Mouse (Mus musculus) neural tube, embryonic 11.5 days (tissue): ENCODE data around the gene Txnl4b. TPM values are rescaled to one million over a fixed set of nuclear protein-coding genes. Genes with fewer than 3 reads are reported as not detected.

Experiments used
- ATAC-seq: fragments of 200-750 bp; cut with Nextera tagmentation; 2 replicates; pipeline ENCODE4 v1.8.0; 2017; ENCODE audit warnings: moderate number of reproducible peaks, mild to moderate bottlenecking, moderate TSS enrichment, moderate library complexity; ENCODE audit not compliant: insufficient read depth, low FRiP score, low TSS enrichment
- DNase-seq: peaks from one replicate; pipeline ENCODE4 v3.0.0-alpha.2; 2015; ENCODE audit warnings: low spot score
- H3K27ac ChIP-seq: fragments of 300-500 bp; sonication (generic); 2 replicates; pipeline ENCODE4 v1.5.1; 2014; ENCODE audit warnings: low read depth, mild to moderate bottlenecking, low read length
- H3K27me3 ChIP-seq: fragments of 300-500 bp; sonication (generic); 2 replicates; pipeline ENCODE4 v1.6.1; 2014; ENCODE audit warnings: mild to moderate bottlenecking, low read length, mixed read lengths; ENCODE audit not compliant: control insufficient read depth, insufficient read depth
- H3K36me3 ChIP-seq: fragments of 300-500 bp; sonication (generic); 2 replicates; pipeline ENCODE4 v1.6.1; 2014; ENCODE audit warnings: mild to moderate bottlenecking, low read length, moderate library complexity, mixed read lengths; ENCODE audit not compliant: control insufficient read depth, insufficient read depth
- H3K4me1 ChIP-seq: fragments of 300-500 bp; sonication (generic); 2 replicates; pipeline ENCODE4 v1.6.1; 2014; ENCODE audit warnings: low read length, mixed read lengths; ENCODE audit not compliant: control insufficient read depth, insufficient read depth
- H3K4me2 ChIP-seq: fragments of 300-500 bp; sonication (generic); 2 replicates; pipeline ENCODE4 v1.6.1; 2014; ENCODE audit warnings: low read depth, mild to moderate bottlenecking, moderate library complexity
- H3K4me3 ChIP-seq: fragments of 300-500 bp; sonication (generic); 2 replicates; pipeline ENCODE4 v1.5.1; 2014; ENCODE audit warnings: low read depth, low read length
- H3K9ac ChIP-seq: fragments of 300-500 bp; sonication (generic); 2 replicates; pipeline ENCODE4 v1.6.1; 2014; ENCODE audit warnings: mild to moderate bottlenecking, low read length
- H3K9me3 ChIP-seq: fragments of 300-500 bp; sonication (generic); 2 replicates; pipeline ENCODE4 v1.6.1; 2016; ENCODE audit warnings: low read length; ENCODE audit not compliant: control insufficient read depth
- WGBS: fragments of 180-500 bp; shearing (Covaris S2); extraction: QIAGEN DNeasy Blood & Tissue Kit; methylation state at CpG from one replicate; pipeline ENCODE4 v1.1.7; 2014; 5-methylcytosine and 5-hydroxymethylcytosine counted together
- polyA plus RNA-seq: library from polyadenylated mRNA; unstranded; fragments of >200 nt; fragmentation: Nextera tagmentation; extraction: Ambion mirVana; gene quantifications from 2 replicates; pipeline ENCODE4 v1.2.1, GENCODE M21; 2014

The Txnl4b gene
- polyA plus RNA-seq, 1 experiment from 2014 or later, result 32.2 TPM

DNA sequence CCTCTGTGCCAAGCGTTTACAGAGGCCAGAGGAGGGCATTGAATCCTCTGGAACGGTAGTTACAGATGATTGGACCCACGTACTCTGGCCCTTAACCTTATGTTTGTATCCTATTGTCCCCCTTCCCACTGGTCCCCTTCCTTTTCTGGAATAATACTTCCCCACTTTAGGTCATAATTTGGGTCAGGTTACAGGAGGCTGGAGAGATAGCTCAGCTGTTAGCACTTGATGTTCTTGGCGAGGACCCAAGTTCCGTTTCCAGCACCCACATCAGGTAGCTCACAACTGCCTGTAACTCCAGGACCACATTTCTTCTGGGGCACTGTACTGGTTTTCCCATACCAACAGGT, 43.4 kb downstream of the Txnl4b start:
- no peak for DNase-seq

DNA sequence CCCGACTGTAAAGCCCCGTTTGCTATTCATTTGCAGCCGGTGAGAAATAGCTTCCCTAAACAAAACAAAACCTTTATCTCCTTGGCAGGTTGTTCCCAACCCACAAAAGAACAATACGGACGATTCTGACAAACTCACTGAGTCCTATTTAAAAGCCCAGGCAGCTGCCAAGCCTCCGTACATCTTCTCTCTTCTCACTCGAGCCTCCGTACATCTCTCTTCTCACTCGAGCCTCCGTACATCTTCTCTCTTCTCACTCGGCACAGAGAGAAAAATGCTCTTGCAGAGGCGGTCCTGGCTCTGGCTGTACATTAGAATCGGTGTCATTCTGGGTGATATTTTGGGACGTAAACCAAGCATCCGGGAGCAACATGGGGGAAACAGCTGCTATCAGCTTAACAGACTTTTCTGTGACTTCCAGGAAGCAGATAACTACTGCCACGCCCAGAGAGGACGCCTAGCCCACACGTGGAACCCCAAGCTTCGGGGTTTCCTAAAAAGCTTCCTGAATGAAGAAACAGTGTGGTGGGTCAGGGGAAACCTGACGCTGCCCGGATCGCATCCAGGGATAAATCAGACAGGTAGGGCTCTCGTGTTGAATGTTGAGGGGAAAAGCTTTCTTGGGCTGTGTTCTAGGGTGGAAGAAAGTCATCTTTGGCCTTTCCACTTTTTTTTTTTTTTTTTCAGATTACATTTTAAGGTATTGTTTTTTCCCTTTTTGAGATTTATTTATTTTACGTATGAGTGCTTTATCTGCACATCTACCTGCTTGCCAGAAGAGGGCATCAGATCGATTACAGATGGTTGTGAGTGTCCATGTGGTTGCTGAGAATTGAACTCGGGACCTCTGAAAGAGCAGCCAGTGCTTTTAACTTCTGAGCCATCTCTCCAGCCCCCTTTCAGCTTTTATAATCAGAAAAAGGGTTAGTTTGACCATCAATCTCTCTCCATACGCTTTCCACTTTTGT, 48.8 kb downstream of the Txnl4b start, which contains the start of gene Pkd1l3:
Gene Pkd1l3 (plus strand): TSS at position 275 of the 968 bp plus-strand sequence.
- ATAC-seq (no peak), DNase-seq (no peak)
- Histone ChIP-seq H3K4me3 (no peak within 1 kb of the TSS), H3K4me2 (no peak within 1 kb of the TSS), H3K27me3 (no peaks in the 10 kb centered on the region), H3K9ac (no peak within 1 kb of the TSS), H3K36me3 (no peaks in the 10 kb centered on the region), H3K4me1 (no peaks in the 10 kb centered on the region), H3K9me3 (no peaks in the 10 kb centered on the region), H3K27ac (no peak within 1 kb of the TSS)
- WGBS, result 63% methylated on average over 27 of the region's 27 CpGs

More for the DNA sequence above, 43.4 kb downstream of the Txnl4b start:
- H3K36me3 ChIP-seq, result no peaks in the 10 kb centered on the region
- H3K9me3 ChIP-seq, result no peaks in the 10 kb centered on the region
- H3K27ac ChIP-seq, result peak overlapping the region; percentile 84
- WGBS, result 24% methylated on average over 5 of the region's 5 CpGs
- H3K4me1 ChIP-seq, result peaks cover 8% of the 10 kb centered on the region; the same call in 1 of the 2 replicates
- ATAC-seq, result no peak
- peak overlapping the region; percentile 36 for H3K4me3 ChIP-seq
- peak overlapping the region; percentile 50 for H3K4me2 ChIP-seq
- H3K27me3 ChIP-seq, result no peaks in the 10 kb centered on the region
- H3K9ac ChIP-seq, result peak overlapping the region; percentile 57

DNA sequence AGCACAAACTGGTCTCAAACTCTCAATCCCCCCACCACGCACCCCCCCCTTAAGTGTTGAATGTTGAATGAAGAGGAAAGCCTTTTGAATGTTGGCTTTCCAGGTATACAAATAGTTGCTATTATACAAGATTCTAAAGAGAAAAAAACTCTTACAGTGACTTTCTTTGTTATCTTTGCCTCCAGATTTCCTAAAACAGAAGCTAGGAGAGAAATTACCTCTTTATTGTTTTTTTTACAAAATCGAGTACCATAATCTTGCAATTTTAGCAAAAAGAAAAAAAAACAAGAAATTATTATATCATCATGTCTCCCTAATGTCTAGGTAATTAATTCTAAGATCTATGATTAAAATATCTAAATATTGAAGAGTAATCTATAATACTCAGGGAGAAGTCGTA, 49.9 kb downstream of the Txnl4b start:
- 88% methylated on average over 3 of the region's 3 CpGs for WGBS
- no peak overlapping the region for H3K4me3 ChIP-seq
- H3K9ac ChIP-seq, result no peak overlapping the region
- ATAC-seq (no peak), DNase-seq (no peak)
- no peaks in the 10 kb centered on the region for H3K27me3 ChIP-seq
- H3K4me1 ChIP-seq, result no peaks in the 10 kb centered on the region
- no peak overlapping the region for H3K27ac ChIP-seq
- H3K4me2 ChIP-seq, result no peak overlapping the region
- H3K9me3 ChIP-seq, result no peaks in the 10 kb centered on the region
- no peaks in the 10 kb centered on the region for H3K36me3 ChIP-seq

Other genes starting within 250 kb of the Txnl4b start
- gene Pmfbp1, start 71.9 kb upstream of the Txnl4b start, polyA plus RNA-seq, result 1.1 and 2.1 TPM in 2 replicates
- gene Dhx38, start within 50 bp of the Txnl4b start, polyA plus RNA-seq, result 25.0 and 27.1 TPM in 2 replicates
- 0.92 and 1.3 TPM in 2 replicates for gene Hp, start 13.3 kb downstream of the Txnl4b start, polyA plus RNA-seq
- gene Dhodh, start 42.8 kb downstream of the Txnl4b start, polyA plus RNA-seq, result 40.1 and 45.9 TPM in 2 replicates
- gene Pkd1l3, start 48.6 kb downstream of the Txnl4b start, polyA plus RNA-seq, result 0.18 TPM in 1 of 2 replicates, not detected in the other
- gene Ist1, start 127.4 kb downstream of the Txnl4b start, polyA plus RNA-seq, result 200 and 206 TPM in 2 replicates
- 52.3 and 55.9 TPM in 2 replicates for gene Zfp821, start 139.7 kb downstream of the Txnl4b start, polyA plus RNA-seq
- 7.5 and 7.8 TPM in 2 replicates for gene Atxn1l, start 171.8 kb downstream of the Txnl4b start, polyA plus RNA-seq
- gene Ap1g1, start 212.7 kb downstream of the Txnl4b start, polyA plus RNA-seq, result 44.1 and 52.1 TPM in 2 replicates